Mouse (Mus musculus): ENCODE results near the gene Zfp618. TPM values are rescaled to one million over a fixed set of nuclear protein-coding genes. Genes with fewer than 3 reads are reported as not detected.

The Zfp618 gene
- polyA plus RNA-seq, 1 experiment from 2014 or later, result 6.7 TPM

- Histone ChIP-seq H3K4me3 (ENCODE audit: low read depth, low read length) (no peak overlapping the region), H3K9ac (ENCODE audit: low read length) (no peak overlapping the region), H3K27ac (replicated peaks) (no peak overlapping the region), H3K27me3 (ENCODE audit: control insufficient read depth, insufficient read depth, low read length) (no peaks in the 10 kb centered on the region), H3K36me3 (ENCODE audit: control insufficient read depth, insufficient read depth, low read length) (no peaks in the 10 kb centered on the region), H3K4me2 (replicated peaks; ENCODE audit: low read depth) (no peak overlapping the region), H3K4me1 (replicated peaks; ENCODE audit: control insufficient read depth, insufficient read depth) (0 out of 2 replicates have a peak, but pooled peaks cover 2% of the 10 kb centered on the region), H3K9me3 (ENCODE audit: control insufficient read depth, low read length) (no peaks in the 10 kb centered on the region)
- TF ChIP-seq EP300 (optimal IDR thresholded peaks at IDR 0.05) (no peak), CTCF (IDR thresholded peaks at IDR 0.05; ENCODE audit: low read depth) (peak; percentile 73)
- peak; percentile 82 for ATAC-seq (ENCODE audit: low FRiP score, low TSS enrichment)
- 52% methylated on average over 4 of the region's 4 CpGs for WGBS
- DNase-seq (ENCODE audit: low spot score), result peak; percentile 58
Measured at GRCm38 (mm10) chr4:63019428-63019858, 54.1 kb downstream of the Zfp618 start.

- Histone ChIP-seq H3K27ac (replicated peaks) (peak overlapping the region; percentile 30; the same call in 1 of the 2 replicates), H3K4me2 (replicated peaks; ENCODE audit: low read depth) (no peak overlapping the region), H3K36me3 (ENCODE audit: control insufficient read depth, insufficient read depth, low read length) (no peaks in the 10 kb centered on the region), H3K4me1 (replicated peaks; ENCODE audit: control insufficient read depth, insufficient read depth) (0 out of 2 replicates have a peak, but pooled peaks cover 2% of the 10 kb centered on the region), H3K9ac (ENCODE audit: low read length) (no peak overlapping the region), H3K9me3 (ENCODE audit: control insufficient read depth, low read length) (no peaks in the 10 kb centered on the region), H3K4me3 (ENCODE audit: low read depth, low read length) (no peak overlapping the region), H3K27me3 (ENCODE audit: control insufficient read depth, insufficient read depth, low read length) (no peaks in the 10 kb centered on the region)
- ATAC-seq (ENCODE audit: low FRiP score, low TSS enrichment), result no peak
- no peak for DNase-seq (ENCODE audit: low spot score)
- WGBS, result 46% methylated on average over 6 of the region's 6 CpGs
- TF ChIP-seq EP300 (optimal IDR thresholded peaks at IDR 0.05) (no peak), CTCF (IDR thresholded peaks at IDR 0.05; ENCODE audit: low read depth) (no peak)
Measured at GRCm38 (mm10) chr4:63021034-63021700, 55.8 kb downstream of the Zfp618 start.

GRCm38 (mm10) chr4:63023465-63023864 is 58.1 kb downstream of the Zfp618 start:
- no peaks in the 10 kb centered on the region for H3K27me3 ChIP-seq (ENCODE audit: control insufficient read depth, insufficient read depth, low read length)
- no peak overlapping the region for H3K9ac ChIP-seq (ENCODE audit: low read length)
- TF ChIP-seq EP300 (optimal IDR thresholded peaks at IDR 0.05) (no peak), CTCF (IDR thresholded peaks at IDR 0.05; ENCODE audit: low read depth) (no peak)
- ATAC-seq (ENCODE audit: low FRiP score, low TSS enrichment), result no peak
- H3K4me3 ChIP-seq (ENCODE audit: low read depth, low read length), result no peak overlapping the region
- H3K9me3 ChIP-seq (ENCODE audit: control insufficient read depth, low read length), result no peaks in the 10 kb centered on the region
- WGBS, result 91% methylated on average over 7 of the region's 7 CpGs
- H3K27ac ChIP-seq (replicated peaks), result no peak overlapping the region
- no peak for DNase-seq (ENCODE audit: low spot score)
- no peaks in the 10 kb centered on the region for H3K36me3 ChIP-seq (ENCODE audit: control insufficient read depth, insufficient read depth, low read length)
- H3K4me2 ChIP-seq (replicated peaks; ENCODE audit: low read depth), result no peak overlapping the region
- H3K4me1 ChIP-seq (replicated peaks; ENCODE audit: control insufficient read depth, insufficient read depth), result 0 out of 2 replicates have a peak, but pooled peaks cover 2% of the 10 kb centered on the region

DNA sequence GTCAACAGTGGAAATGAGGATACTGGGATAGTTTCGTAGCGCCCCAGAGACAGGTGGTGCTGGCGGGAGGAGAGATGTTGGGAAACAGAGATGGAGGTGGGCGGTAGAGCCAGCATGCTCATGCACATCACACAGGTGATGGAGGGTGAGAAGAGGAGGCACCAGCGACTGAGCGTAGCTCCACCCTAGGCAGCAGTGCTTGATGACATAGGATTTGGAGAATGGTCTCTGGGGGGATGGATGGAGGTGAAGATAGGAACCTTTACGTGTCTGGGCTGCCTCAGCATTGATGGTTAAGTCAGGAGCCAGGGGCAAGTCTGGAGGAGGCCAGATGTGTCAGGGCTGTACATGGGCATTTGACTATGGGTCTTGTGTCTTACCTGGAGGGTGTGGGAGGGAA is 58.7 kb downstream of the Zfp618 start:
- TF ChIP-seq CTCF (IDR thresholded peaks at IDR 0.05; ENCODE audit: low read depth) (no peak), EP300 (optimal IDR thresholded peaks at IDR 0.05) (no peak)
- no peak for DNase-seq (ENCODE audit: low spot score)
- Histone ChIP-seq H3K9ac (ENCODE audit: low read length) (no peak overlapping the region), H3K4me2 (replicated peaks; ENCODE audit: low read depth) (no peak overlapping the region), H3K27ac (replicated peaks) (no peak overlapping the region), H3K9me3 (ENCODE audit: control insufficient read depth, low read length) (no peaks in the 10 kb centered on the region), H3K36me3 (ENCODE audit: control insufficient read depth, insufficient read depth, low read length) (no peaks in the 10 kb centered on the region), H3K4me3 (ENCODE audit: low read depth, low read length) (no peak overlapping the region), H3K4me1 (replicated peaks; ENCODE audit: control insufficient read depth, insufficient read depth) (0 out of 2 replicates have a peak, but pooled peaks cover 2% of the 10 kb centered on the region), H3K27me3 (ENCODE audit: control insufficient read depth, insufficient read depth, low read length) (no peaks in the 10 kb centered on the region)
- no peak for ATAC-seq (ENCODE audit: low FRiP score, low TSS enrichment)
- WGBS, result 94% methylated on average over 7 of the region's 7 CpGs

DNA sequence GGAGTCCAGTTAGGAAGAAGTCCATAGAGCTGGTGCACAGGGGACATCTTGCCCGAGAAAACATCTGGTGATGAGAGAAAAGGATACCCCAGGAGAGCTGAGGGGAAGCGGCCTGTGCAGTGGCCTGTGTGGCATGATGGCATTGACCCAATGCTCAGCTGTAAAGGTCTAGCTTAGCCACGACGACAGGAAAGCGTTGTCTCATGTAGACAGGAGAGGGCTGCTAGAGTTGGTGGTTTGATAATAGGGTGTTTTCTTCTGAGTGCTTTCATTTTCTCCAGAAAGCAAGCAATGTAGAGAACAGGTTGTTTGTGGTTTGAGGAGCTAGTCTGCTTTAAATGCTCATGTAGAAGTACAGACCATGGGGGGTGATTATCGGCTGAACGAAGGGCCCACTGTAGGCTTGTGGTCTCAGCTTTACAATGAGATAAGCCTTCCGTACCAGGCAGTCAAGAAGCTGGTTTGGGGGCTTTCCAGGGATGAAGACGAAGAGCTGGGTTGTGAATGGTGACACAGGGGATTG is 59.4 kb downstream of the Zfp618 start:
- TF ChIP-seq CTCF (IDR thresholded peaks at IDR 0.05; ENCODE audit: low read depth) (no peak), EP300 (optimal IDR thresholded peaks at IDR 0.05) (no peak)
- no peak overlapping the region for H3K4me2 ChIP-seq (replicated peaks; ENCODE audit: low read depth)
- H3K9me3 ChIP-seq (ENCODE audit: control insufficient read depth, low read length), result no peaks in the 10 kb centered on the region
- H3K9ac ChIP-seq (ENCODE audit: low read length), result no peak overlapping the region
- ATAC-seq (ENCODE audit: low FRiP score, low TSS enrichment) (no peak), DNase-seq (ENCODE audit: low spot score) (no peak)
- no peaks in the 10 kb centered on the region for H3K27me3 ChIP-seq (ENCODE audit: control insufficient read depth, insufficient read depth, low read length)
- no peaks in the 10 kb centered on the region for H3K36me3 ChIP-seq (ENCODE audit: control insufficient read depth, insufficient read depth, low read length)
- no peak overlapping the region for H3K4me3 ChIP-seq (ENCODE audit: low read depth, low read length)
- no peak overlapping the region for H3K27ac ChIP-seq (replicated peaks)
- H3K4me1 ChIP-seq (replicated peaks; ENCODE audit: control insufficient read depth, insufficient read depth), result no peaks in the 10 kb centered on the region
- 85% methylated on average over 9 of the region's 9 CpGs for WGBS

- H3K4me1 ChIP-seq (replicated peaks; ENCODE audit: control insufficient read depth, insufficient read depth), result no peaks in the 10 kb centered on the region
- H3K27ac ChIP-seq (replicated peaks), result no peak overlapping the region
- no peaks in the 10 kb centered on the region for H3K9me3 ChIP-seq (ENCODE audit: control insufficient read depth, low read length)
- no peak overlapping the region for H3K4me2 ChIP-seq (replicated peaks; ENCODE audit: low read depth)
- no peaks in the 10 kb centered on the region for H3K36me3 ChIP-seq (ENCODE audit: control insufficient read depth, insufficient read depth, low read length)
- DNase-seq (ENCODE audit: low spot score) (no peak), ATAC-seq (ENCODE audit: low FRiP score, low TSS enrichment) (no peak)
- no peaks in the 10 kb centered on the region for H3K27me3 ChIP-seq (ENCODE audit: control insufficient read depth, insufficient read depth, low read length)
- WGBS, result 93% methylated on average over 9 of the region's 9 CpGs
- H3K9ac ChIP-seq (ENCODE audit: low read length), result no peak overlapping the region
- H3K4me3 ChIP-seq (ENCODE audit: low read depth, low read length), result no peak overlapping the region
- no peak for TF ChIP-seq CTCF (IDR thresholded peaks at IDR 0.05; ENCODE audit: low read depth)
- TF ChIP-seq EP300 (optimal IDR thresholded peaks at IDR 0.05), result no peak
Measured at GRCm38 (mm10) chr4:63025306-63025705, 59.9 kb downstream of the Zfp618 start.
